Mouse (Mus musculus): ENCODE results near the gene Psmb4. TPM values are rescaled to one million over a fixed set of nuclear protein-coding genes. Genes with fewer than 3 reads are reported as not detected.

Psmb4 gene
- total and polyA plus RNA-seq, 3 experiments = 481 to 798 (median 554) TPM

- H3K9ac ChIP-seq (ENCODE audit: insufficient read depth, low read depth) = no peak overlapping the region
- DNase-seq (ENCODE audit: extremely low read depth) = peak; percentile 70
- no peak overlapping the region for H3K4me3 ChIP-seq (replicated peaks in 1 of 3; ENCODE audit: low read depth in 2 of 3, low read length in 2 of 3, poor library complexity in 1 of 3)
- H3K36me3 ChIP-seq (replicated peaks in 1 of 2; ENCODE audit: control insufficient read depth in 1 of 2, insufficient read depth in 1 of 2, low read length in 1 of 2) = peaks cover 18 to 23% of the 10 kb centered on the region in 2 experiments
- TF ChIP-seq HCFC1 (IDR thresholded peaks at IDR 0.05; ENCODE audit: low read depth, low read length) (no peak), MAX (IDR thresholded peaks at IDR 0.05; ENCODE audit: low read length) (peak; percentile 64; the same call in 1 of the 2 replicates), CTCF (conservative IDR thresholded peaks at IDR 0.05 in 1 of 2, IDR thresholded peaks at IDR 0.05 in 1 of 2; ENCODE audit: low read depth in 2 of 2, low read length in 2 of 2) (peak; percentile 34 to 79), RAD21 (IDR thresholded peaks at IDR 0.05; ENCODE audit: low read depth, low read length) (peak; percentile 75), SMC3 (IDR thresholded peaks at IDR 0.05; ENCODE audit: low read depth, low read length) (peak; percentile 61), RCOR1 (conservative IDR thresholded peaks at IDR 0.05; ENCODE audit: low read depth, low read length) (no peak), MYC (IDR thresholded peaks at IDR 0.05; ENCODE audit: low read depth, low read length) (peak; percentile 64; the same call in 1 of the 2 replicates), MAFK (IDR thresholded peaks at IDR 0.05; ENCODE audit: insufficient replicate concordance, low read length) (0 out of 2 replicates have a peak, but pooled peaks have one; percentile 56)
- H3K9me3 ChIP-seq (replicated peaks; ENCODE audit: low read length) = no peaks in the 10 kb centered on the region
- peaks cover 16% of the 10 kb centered on the region for H3K79me2 ChIP-seq (replicated peaks; ENCODE audit: control insufficient read depth, extremely low read depth, insufficient read depth, poor library complexity, severe bottlenecking)
- peaks cover 2 to 22% of the 10 kb centered on the region in 2 experiments; a peak in 3 of 4 replicates for H3K4me1 ChIP-seq (ENCODE audit: control insufficient read depth in 1 of 2, insufficient read depth in 2 of 2)
- no peak overlapping the region for H3K27ac ChIP-seq (ENCODE audit: insufficient read depth, low read depth)
- H3K27me3 ChIP-seq (replicated peaks) = no peaks in the 10 kb centered on the region
- dilution Hi-C loops (cut with MboI; ENCODE audit: extremely low pct_ligation_motif_present, extremely low pct_unique_long_range_greater_than_20kb, low sequenced_read_pairs) (no loop called here), in situ Hi-C loops (cut with MboI; ENCODE audit: low pct_ligation_motif_present, low pct_unique_long_range_greater_than_20kb, low sequenced_read_pairs) (no loop called here)
- no peak overlapping the region for H3K4me2 ChIP-seq (ENCODE audit: insufficient read depth, low read depth, poor library complexity, severe bottlenecking)
These were observed 1.8 kb upstream of the Psmb4 start for GRCm38 (mm10) chr3:94888595-94888994.

- in situ Hi-C loops (cut with MboI; ENCODE audit: low pct_ligation_motif_present, low pct_unique_long_range_greater_than_20kb, low sequenced_read_pairs) = no loop called here
- no peaks in the 10 kb centered on the region for H3K9me3 ChIP-seq (replicated peaks; ENCODE audit: low read length)
- no peak overlapping the region for H3K27ac ChIP-seq (ENCODE audit: insufficient read depth, low read depth)
- peaks cover under 1 to 18% of the 10 kb centered on the region in 2 experiments; a peak in 3 of 4 replicates for H3K4me1 ChIP-seq (ENCODE audit: control insufficient read depth in 1 of 2, insufficient read depth in 2 of 2)
- H3K79me2 ChIP-seq (replicated peaks; ENCODE audit: control insufficient read depth, extremely low read depth, insufficient read depth, poor library complexity, severe bottlenecking) = peaks cover 16% of the 10 kb centered on the region
- TF ChIP-seq MXI1 (IDR thresholded peaks at IDR 0.05; ENCODE audit: low read depth, low read length) = no peak
- no peak for TF ChIP-seq NELFE (IDR thresholded peaks at IDR 0.05; ENCODE audit: low read depth, low read length)
- no peak for TF ChIP-seq BHLHE40 (IDR thresholded peaks at IDR 0.05; ENCODE audit: low read depth, low read length)
- no peak for TF ChIP-seq HCFC1 (IDR thresholded peaks at IDR 0.05; ENCODE audit: low read depth, low read length)
- no peaks in the 10 kb centered on the region for H3K27me3 ChIP-seq (replicated peaks)
- no peak overlapping the region for H3K4me2 ChIP-seq (ENCODE audit: insufficient read depth, low read depth, poor library complexity, severe bottlenecking)
- no peak overlapping the region for H3K9ac ChIP-seq (ENCODE audit: insufficient read depth, low read depth)
- peaks cover 55 to 83% of the 10 kb centered on the region in 2 experiments for H3K36me3 ChIP-seq (replicated peaks in 1 of 2; ENCODE audit: control insufficient read depth in 1 of 2, insufficient read depth in 1 of 2, low read length in 1 of 2)
- no peak for DNase-seq (ENCODE audit: extremely low read depth)
- dilution Hi-C loops (cut with MboI; ENCODE audit: extremely low pct_ligation_motif_present, extremely low pct_unique_long_range_greater_than_20kb, low sequenced_read_pairs) = no loop called here
- H3K4me3 ChIP-seq (replicated peaks in 1 of 3; ENCODE audit: low read depth in 2 of 3, low read length in 2 of 3, poor library complexity in 1 of 3) = no peak overlapping the region
These were observed 4.2 kb downstream of the Psmb4 start for GRCm38 (mm10) chr3:94882579-94882978.

- Histone ChIP-seq H3K27me3 (replicated peaks) (no peaks in the 10 kb centered on the region), H3K9ac (ENCODE audit: insufficient read depth, low read depth) (no peak overlapping the region), H3K36me3 (replicated peaks in 1 of 2; ENCODE audit: control insufficient read depth in 1 of 2, insufficient read depth in 1 of 2, low read length in 1 of 2) (peaks cover 60 to 91% of the 10 kb centered on the region in 2 experiments), H3K4me3 (replicated peaks in 1 of 3; ENCODE audit: low read depth in 2 of 3, low read length in 2 of 3, poor library complexity in 1 of 3) (no peak overlapping the region), H3K4me1 (ENCODE audit: control insufficient read depth in 1 of 2, insufficient read depth in 2 of 2) (peaks cover 0 to 15% of the 10 kb centered on the region in 2 experiments; a peak in 2 of 4 replicates), H3K79me2 (replicated peaks; ENCODE audit: control insufficient read depth, extremely low read depth, insufficient read depth, poor library complexity, severe bottlenecking) (peaks cover 16% of the 10 kb centered on the region), H3K4me2 (ENCODE audit: insufficient read depth, low read depth, poor library complexity, severe bottlenecking) (no peak overlapping the region), H3K27ac (ENCODE audit: insufficient read depth, low read depth) (no peak overlapping the region), H3K9me3 (replicated peaks; ENCODE audit: low read length) (no peaks in the 10 kb centered on the region)
- dilution Hi-C loops (cut with MboI; ENCODE audit: extremely low pct_ligation_motif_present, extremely low pct_unique_long_range_greater_than_20kb, low sequenced_read_pairs) (no loop called here), in situ Hi-C loops (cut with MboI; ENCODE audit: low pct_ligation_motif_present, low pct_unique_long_range_greater_than_20kb, low sequenced_read_pairs) (no loop called here)
- no peak for DNase-seq (ENCODE audit: extremely low read depth)
- TF ChIP-seq POLR2AphosphoS2 (IDR thresholded peaks at IDR 0.05; ENCODE audit: low read depth, low read length) (peak; percentile 74), KAT2A (IDR thresholded peaks at IDR 0.05; ENCODE audit: insufficient replicate concordance, low read length) (no peak), JUN (IDR thresholded peaks at IDR 0.05; ENCODE audit: insufficient read depth, low read depth, low read length) (no peak)
These were observed 4.9 kb downstream of the Psmb4 start for GRCm38 (mm10) chr3:94881840-94882239.

Data from CH12.LX (cell line).